Mouse (Mus musculus) R1 (cell line): ENCODE measurements around the gene Gm20814.
"Not testable (repeated sequence)": the region's sequence is repeated elsewhere in the genome, so short reads cannot be mapped to it uniquely, and the experiment has no call there.

ENCODE experiments used
- DNase-seq: peaks from one replicate; pipeline ENCODE4 v3.0.0-alpha.2; 2018; ENCODE audit warnings: low read depth, low spot score

Gm20814 gene

DNA sequence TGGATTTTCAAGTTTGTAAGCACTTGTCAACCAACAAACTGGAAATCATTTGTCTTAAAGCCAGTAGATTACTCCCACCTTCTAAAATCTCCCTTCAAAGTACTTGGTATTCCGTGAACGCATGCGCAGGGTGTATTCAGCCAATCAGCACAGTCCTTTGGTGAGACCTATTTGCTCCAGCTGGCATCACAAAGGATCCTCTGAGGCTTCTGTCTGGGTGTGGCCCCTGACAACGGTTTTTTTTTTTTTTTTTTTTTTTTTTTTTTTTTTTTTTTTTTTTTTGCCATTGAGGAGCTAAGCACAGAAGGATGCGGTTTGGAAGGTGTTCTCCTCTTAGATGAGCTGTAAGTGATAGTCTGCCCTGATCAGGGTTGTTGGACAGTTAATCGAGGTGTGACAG, at the start of gene Gm20814:
Gm20814 (plus strand) TSS at position 301 of the 400 bp plus-strand sequence.
- DNase-seq = not testable (repeated sequence)
